Mouse (Mus musculus): ENCODE results near the gene Gm11037. TPM values are rescaled to one million over a fixed set of nuclear protein-coding genes. Genes with fewer than 3 reads are reported as not detected.
A peak's percentile ranks its signal among the peaks of the same experiment; 100 is the strongest.

Gene Gm11037
- polyA plus RNA-seq, 1 experiment from 2014 or later: not detected

- Histone ChIP-seq H3K36me3 (ENCODE audit: control insufficient read depth, insufficient read depth, low read length) (peaks cover 10% of the 10 kb centered on the region), H3K4me1 (replicated peaks; ENCODE audit: control insufficient read depth, insufficient read depth, low read length) (no peaks in the 10 kb centered on the region), H3K4me3 (ENCODE audit: low read depth, low read length) (no peak overlapping the region), H3K27ac (ENCODE audit: low read depth, low read length) (no peak overlapping the region), H3K9ac (ENCODE audit: low read depth, low read length) (no peak overlapping the region), H3K4me2 (replicated peaks; ENCODE audit: low read depth, low read length) (no peak overlapping the region), H3K27me3 (ENCODE audit: control insufficient read depth, insufficient read depth, low read length) (no peaks in the 10 kb centered on the region), H3K9me3 (ENCODE audit: control insufficient read depth, low read length) (no peaks in the 10 kb centered on the region)
- ATAC-seq (ENCODE audit: low FRiP score) (no peak), DNase-seq (ENCODE audit: low spot score) (no peak)
- WGBS: 86% methylated on average over 8 of the region's 8 CpGs
These were observed 15.3 kb downstream of the Gm11037 start for GRCm38 (mm10) chr2:131148353-131149253.

GRCm38 (mm10) chr2:131149254-131149578 is 15.9 kb downstream of the Gm11037 start:
- no peak for DNase-seq (ENCODE audit: low spot score)
- no peak overlapping the region for H3K9ac ChIP-seq (ENCODE audit: low read depth, low read length)
- H3K4me3 ChIP-seq (ENCODE audit: low read depth, low read length): no peak overlapping the region
- no peak overlapping the region for H3K4me2 ChIP-seq (replicated peaks; ENCODE audit: low read depth, low read length)
- no peak overlapping the region for H3K27ac ChIP-seq (ENCODE audit: low read depth, low read length)
- 90% methylated on average over 3 of the region's 3 CpGs for WGBS
- peaks cover 10% of the 10 kb centered on the region for H3K36me3 ChIP-seq (ENCODE audit: control insufficient read depth, insufficient read depth, low read length)
- H3K4me1 ChIP-seq (replicated peaks; ENCODE audit: control insufficient read depth, insufficient read depth, low read length): no peaks in the 10 kb centered on the region
- no peak for ATAC-seq (ENCODE audit: low FRiP score)
- H3K9me3 ChIP-seq (ENCODE audit: control insufficient read depth, low read length): no peaks in the 10 kb centered on the region
- H3K27me3 ChIP-seq (ENCODE audit: control insufficient read depth, insufficient read depth, low read length): no peaks in the 10 kb centered on the region

GRCm38 (mm10) chr2:131152166-131152730 is 19.0 kb downstream of the Gm11037 start:
- Histone ChIP-seq H3K4me3 (ENCODE audit: low read depth, low read length) (no peak overlapping the region), H3K4me1 (replicated peaks; ENCODE audit: control insufficient read depth, insufficient read depth, low read length) (no peaks in the 10 kb centered on the region), H3K9me3 (ENCODE audit: control insufficient read depth, low read length) (no peaks in the 10 kb centered on the region), H3K4me2 (replicated peaks; ENCODE audit: low read depth, low read length) (no peak overlapping the region), H3K36me3 (ENCODE audit: control insufficient read depth, insufficient read depth, low read length) (peaks cover 4% of the 10 kb centered on the region), H3K27ac (ENCODE audit: low read depth, low read length) (no peak overlapping the region), H3K9ac (ENCODE audit: low read depth, low read length) (no peak overlapping the region), H3K27me3 (ENCODE audit: control insufficient read depth, insufficient read depth, low read length) (no peaks in the 10 kb centered on the region)
- 92% methylated on average over 7 of the region's 7 CpGs for WGBS
- ATAC-seq (ENCODE audit: low FRiP score) (no peak), DNase-seq (ENCODE audit: low spot score) (no peak)

GRCm38 (mm10) chr2:131154036-131154435 is 20.7 kb downstream of the Gm11037 start:
- H3K4me1 ChIP-seq (replicated peaks; ENCODE audit: control insufficient read depth, insufficient read depth, low read length): no peaks in the 10 kb centered on the region
- no peaks in the 10 kb centered on the region for H3K9me3 ChIP-seq (ENCODE audit: control insufficient read depth, low read length)
- no peaks in the 10 kb centered on the region for H3K27me3 ChIP-seq (ENCODE audit: control insufficient read depth, insufficient read depth, low read length)
- no peak overlapping the region for H3K4me2 ChIP-seq (replicated peaks; ENCODE audit: low read depth, low read length)
- no peak for ATAC-seq (ENCODE audit: low FRiP score)
- 92% methylated on average over 4 of the region's 4 CpGs for WGBS
- DNase-seq (ENCODE audit: low spot score): no peak
- no peak overlapping the region for H3K4me3 ChIP-seq (ENCODE audit: low read depth, low read length)
- H3K27ac ChIP-seq (ENCODE audit: low read depth, low read length): no peak overlapping the region
- no peak overlapping the region for H3K9ac ChIP-seq (ENCODE audit: low read depth, low read length)
- H3K36me3 ChIP-seq (ENCODE audit: control insufficient read depth, insufficient read depth, low read length): no peaks in the 10 kb centered on the region; the same call in 1 of the 2 replicates

GRCm38 (mm10) chr2:131156987-131157386 is 23.7 kb downstream of the Gm11037 start:
- WGBS: 94% methylated on average over 7 of the region's 7 CpGs
- H3K36me3 ChIP-seq (ENCODE audit: control insufficient read depth, insufficient read depth, low read length): no peaks in the 10 kb centered on the region
- ATAC-seq (ENCODE audit: low FRiP score) (no peak), DNase-seq (ENCODE audit: low spot score) (no peak)
- no peak overlapping the region for H3K4me3 ChIP-seq (ENCODE audit: low read depth, low read length)
- H3K9me3 ChIP-seq (ENCODE audit: control insufficient read depth, low read length): no peaks in the 10 kb centered on the region
- H3K4me2 ChIP-seq (replicated peaks; ENCODE audit: low read depth, low read length): no peak overlapping the region
- no peaks in the 10 kb centered on the region for H3K4me1 ChIP-seq (replicated peaks; ENCODE audit: control insufficient read depth, insufficient read depth, low read length)
- H3K27ac ChIP-seq (ENCODE audit: low read depth, low read length): no peak overlapping the region
- H3K27me3 ChIP-seq (ENCODE audit: control insufficient read depth, insufficient read depth, low read length): no peaks in the 10 kb centered on the region
- no peak overlapping the region for H3K9ac ChIP-seq (ENCODE audit: low read depth, low read length)

- Histone ChIP-seq H3K27ac (ENCODE audit: low read depth, low read length) (peak overlapping the region; percentile 81), H3K4me2 (replicated peaks; ENCODE audit: low read depth, low read length) (peak overlapping the region; percentile 88), H3K9ac (ENCODE audit: low read depth, low read length) (peak overlapping the region; percentile 79), H3K36me3 (ENCODE audit: control insufficient read depth, insufficient read depth, low read length) (no peaks in the 10 kb centered on the region), H3K27me3 (ENCODE audit: control insufficient read depth, insufficient read depth, low read length) (no peaks in the 10 kb centered on the region), H3K4me3 (ENCODE audit: low read depth, low read length) (peak overlapping the region; percentile 78), H3K9me3 (ENCODE audit: control insufficient read depth, low read length) (no peaks in the 10 kb centered on the region), H3K4me1 (replicated peaks; ENCODE audit: control insufficient read depth, insufficient read depth, low read length) (no peaks in the 10 kb centered on the region)
- ATAC-seq (ENCODE audit: low FRiP score) (peak; percentile 71; the same call in 1 of the 2 replicates), DNase-seq (ENCODE audit: low spot score) (no peak)
- under 1% methylated on average over 18 of the region's 18 CpGs for WGBS
These were observed 26.2 kb downstream of the Gm11037 start for GRCm38 (mm10) chr2:131159491-131159910.

- WGBS: under 1% methylated on average over 54 of the region's 54 CpGs
- no peaks in the 10 kb centered on the region for H3K27me3 ChIP-seq (ENCODE audit: control insufficient read depth, insufficient read depth, low read length)
- H3K4me2 ChIP-seq (replicated peaks; ENCODE audit: low read depth, low read length): peak within 1 kb of the TSS; percentile 88
- no peaks in the 10 kb centered on the region for H3K4me1 ChIP-seq (replicated peaks; ENCODE audit: control insufficient read depth, insufficient read depth, low read length)
- H3K9me3 ChIP-seq (ENCODE audit: control insufficient read depth, low read length): no peaks in the 10 kb centered on the region
- peak within 1 kb of the TSS; percentile 79 for H3K9ac ChIP-seq (ENCODE audit: low read depth, low read length)
- DNase-seq (ENCODE audit: low spot score) (peak; percentile 99), ATAC-seq (ENCODE audit: low FRiP score) (peak; percentile 96)
- peak within 1 kb of the TSS; percentile 81 for H3K27ac ChIP-seq (ENCODE audit: low read depth, low read length)
- peak within 1 kb of the TSS; percentile 78 for H3K4me3 ChIP-seq (ENCODE audit: low read depth, low read length)
- no peaks in the 10 kb centered on the region for H3K36me3 ChIP-seq (ENCODE audit: control insufficient read depth, insufficient read depth, low read length)
These were observed 26.8 kb downstream of the Gm11037 start, which contains the start of gene 1700037H04Rik for GRCm38 (mm10) chr2:131159938-131160581. Gene 1700037H04Rik, minus strand, starts transcription at chr2:131160081.

- ATAC-seq (ENCODE audit: low FRiP score) (no peak), DNase-seq (ENCODE audit: low spot score) (no peak)
- peak overlapping the region; percentile 68 for H3K4me2 ChIP-seq (replicated peaks; ENCODE audit: low read depth, low read length)
- H3K9ac ChIP-seq (ENCODE audit: low read depth, low read length): peak overlapping the region; percentile 60
- H3K27ac ChIP-seq (ENCODE audit: low read depth, low read length): peak overlapping the region; percentile 81
- WGBS: 2% methylated on average over 17 of the region's 17 CpGs
- H3K36me3 ChIP-seq (ENCODE audit: control insufficient read depth, insufficient read depth, low read length): no peaks in the 10 kb centered on the region
- H3K4me3 ChIP-seq (ENCODE audit: low read depth, low read length): peak overlapping the region; percentile 78
- no peaks in the 10 kb centered on the region for H3K9me3 ChIP-seq (ENCODE audit: control insufficient read depth, low read length)
- H3K4me1 ChIP-seq (replicated peaks; ENCODE audit: control insufficient read depth, insufficient read depth, low read length): no peaks in the 10 kb centered on the region
- no peaks in the 10 kb centered on the region for H3K27me3 ChIP-seq (ENCODE audit: control insufficient read depth, insufficient read depth, low read length)
These were observed 27.4 kb downstream of the Gm11037 start for GRCm38 (mm10) chr2:131160671-131161111.

All from hindbrain, embryonic 11.5 days (tissue).